Mouse (Mus musculus) erythroblast, embryonic 14.5 days (primary cell): ENCODE results near the gene Slc12a6.

Source experiments
- GATA1 ChIP-seq: IDR thresholded peaks from 2 replicates; pipeline ENCODE4 v1.6.1; 2012; ENCODE audit warnings: low read length, inconsistent platforms, mixed read lengths
- TAL1 ChIP-seq: IDR thresholded peaks from 3 replicates; pipeline ENCODE4 v1.6.1; 2012; ENCODE audit warnings: low read length, inconsistent platforms, mixed read lengths

GRCm38 (mm10) chr2:112380131-112380530, 114.5 kb downstream of the Slc12a6 start:
- no peak for TF ChIP-seq TAL1
- TF ChIP-seq GATA1, result no peak
